Mouse (Mus musculus) forebrain, embryonic 16.5 days (tissue): ENCODE data around the gene Serp2. TPM values are rescaled to one million over a fixed set of nuclear protein-coding genes. Genes with fewer than 3 reads are reported as not detected.

ENCODE experiments used
- ATAC-seq: fragments of 200-750 bp; cut with Nextera tagmentation; 2 replicates; pipeline ENCODE4 v1.8.0; 2017; ENCODE audit warnings: mild to moderate bottlenecking, moderate library complexity
- H3K27ac ChIP-seq: fragments of 300-500 bp; sonication (generic); 2 replicates; pipeline ENCODE4 v1.5.1; 2014; ENCODE audit warnings: low read length, control low read depth
- H3K27me3 ChIP-seq: fragments of 300-500 bp; sonication (generic); replicated peaks from 2 replicates; pipeline ENCODE4 v1.6.1; 2014; ENCODE audit warnings: low read length; ENCODE audit not compliant: control insufficient read depth, insufficient read depth
- H3K36me3 ChIP-seq: fragments of 300-500 bp; sonication (generic); 2 replicates; pipeline ENCODE4 v1.6.1; 2014; ENCODE audit not compliant: control insufficient read depth, insufficient read depth
- H3K4me1 ChIP-seq: fragments of 300-500 bp; sonication (generic); replicated peaks from 2 replicates; pipeline ENCODE4 v1.6.1; 2014; ENCODE audit warnings: low read length; ENCODE audit not compliant: control insufficient read depth, insufficient read depth
- H3K4me2 ChIP-seq: fragments of 300-500 bp; sonication (generic); 2 replicates; pipeline ENCODE4 v1.6.1; 2014; ENCODE audit warnings: mild to moderate bottlenecking, low read length, control low read depth
- H3K4me3 ChIP-seq: fragments of 300-500 bp; sonication (generic); replicated peaks from 2 replicates; pipeline ENCODE4 v1.5.1; 2014; ENCODE audit warnings: mild to moderate bottlenecking, low read length, control low read depth
- H3K9ac ChIP-seq: fragments of 300-500 bp; sonication (generic); replicated peaks from 2 replicates; pipeline ENCODE4 v1.6.1; 2014; ENCODE audit warnings: low read depth, low read length, control low read depth
- H3K9me3 ChIP-seq: fragments of 300-500 bp; sonication (generic); 2 replicates; pipeline ENCODE4 v1.6.1; 2016; ENCODE audit warnings: low read length; ENCODE audit not compliant: control insufficient read depth
- WGBS: fragments of 180-500 bp; shearing (Covaris S2); extraction: QIAGEN DNeasy Blood & Tissue Kit; methylation state at CpG from one replicate; pipeline ENCODE4 v1.1.7; 2014; 5-methylcytosine and 5-hydroxymethylcytosine counted together
- polyA plus RNA-seq: library from polyadenylated mRNA; unstranded; fragments of >200 nt; fragmentation: Nextera tagmentation; extraction: Ambion mirVana; gene quantifications from 2 replicates; pipeline ENCODE4 v1.2.1, GENCODE M21; 2015

The Serp2 gene
- polyA plus RNA-seq, 1 experiment from 2014 or later: 163 TPM

DNA sequence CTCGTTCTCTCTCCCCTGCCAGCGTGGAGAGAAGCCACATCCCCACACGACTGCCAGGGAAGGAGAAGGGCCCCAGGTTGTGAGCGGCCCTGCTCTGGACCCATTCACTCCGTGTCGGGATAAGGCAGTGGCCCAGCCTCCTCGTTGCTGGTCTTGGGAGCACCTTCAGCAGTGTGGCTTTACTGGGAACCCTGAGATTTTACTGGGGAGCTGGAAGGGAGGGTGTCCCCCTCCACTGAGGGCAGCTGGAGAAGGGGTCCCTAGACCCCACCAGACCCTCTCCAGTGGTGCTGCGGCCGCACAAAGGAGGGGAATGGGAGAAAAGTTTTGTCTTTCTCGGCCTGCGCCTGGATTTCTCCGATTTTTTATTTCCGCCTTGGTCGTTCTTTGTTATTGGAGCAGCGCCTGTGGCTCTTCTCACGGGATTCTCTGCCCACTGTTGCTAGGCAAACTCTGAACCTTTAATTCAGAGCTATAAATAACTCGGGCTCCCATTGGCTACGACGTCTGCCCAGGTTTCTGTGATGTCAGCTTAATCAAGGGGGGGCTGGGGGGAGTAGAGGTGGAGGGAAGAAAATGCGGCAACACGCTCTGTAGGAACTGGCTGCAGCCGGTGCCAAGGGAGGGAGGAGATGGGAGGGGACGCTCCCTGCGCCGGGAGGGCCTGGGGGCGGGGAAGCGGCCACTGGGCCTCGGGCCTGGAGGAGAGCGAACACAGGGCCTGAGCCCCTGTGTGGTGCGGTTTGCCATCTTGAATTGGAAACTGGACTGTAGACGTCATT, 51.1 kb downstream of the Serp2 start:
- peak overlapping the region; percentile 99 for H3K27ac ChIP-seq
- H3K27me3 ChIP-seq: no peaks in the 10 kb centered on the region
- peak overlapping the region; percentile 69 for H3K4me3 ChIP-seq
- peak; percentile 73 for ATAC-seq
- H3K36me3 ChIP-seq: peaks cover 4% of the 10 kb centered on the region
- under 1% methylated on average over 31 of the region's 31 CpGs for WGBS
- peak overlapping the region; percentile 92 for H3K9ac ChIP-seq
- no peaks in the 10 kb centered on the region for H3K9me3 ChIP-seq
- peak overlapping the region; percentile 89 for H3K4me2 ChIP-seq
- peaks cover 25% of the 10 kb centered on the region for H3K4me1 ChIP-seq

DNA sequence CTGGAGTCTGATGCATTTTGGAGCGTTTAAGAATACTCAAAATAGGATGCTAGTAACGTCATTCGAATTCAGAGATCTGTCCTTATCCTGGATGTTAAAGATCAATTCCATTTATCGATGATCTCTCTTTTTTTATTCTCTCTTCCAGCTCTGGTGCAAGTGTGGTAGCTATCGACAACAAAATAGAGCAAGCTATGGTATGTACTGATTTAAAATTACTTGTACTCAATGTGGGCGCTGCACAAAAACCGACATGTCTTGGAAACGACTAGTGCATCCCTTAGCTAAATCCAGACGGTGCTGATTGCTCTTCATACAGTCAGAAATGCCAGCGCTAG, 51.6 kb downstream of the Serp2 start:
- peak overlapping the region; percentile 92 for H3K9ac ChIP-seq
- H3K4me1 ChIP-seq: peaks cover 26% of the 10 kb centered on the region
- H3K27me3 ChIP-seq: no peaks in the 10 kb centered on the region
- no peaks in the 10 kb centered on the region for H3K9me3 ChIP-seq
- no peaks in the 10 kb centered on the region for H3K36me3 ChIP-seq
- peak overlapping the region; percentile 69 for H3K4me3 ChIP-seq
- ATAC-seq: no peak
- peak overlapping the region; percentile 99 for H3K27ac ChIP-seq
- WGBS: under 1% methylated on average over 10 of the region's 10 CpGs
- H3K4me2 ChIP-seq: peak overlapping the region; percentile 89

DNA sequence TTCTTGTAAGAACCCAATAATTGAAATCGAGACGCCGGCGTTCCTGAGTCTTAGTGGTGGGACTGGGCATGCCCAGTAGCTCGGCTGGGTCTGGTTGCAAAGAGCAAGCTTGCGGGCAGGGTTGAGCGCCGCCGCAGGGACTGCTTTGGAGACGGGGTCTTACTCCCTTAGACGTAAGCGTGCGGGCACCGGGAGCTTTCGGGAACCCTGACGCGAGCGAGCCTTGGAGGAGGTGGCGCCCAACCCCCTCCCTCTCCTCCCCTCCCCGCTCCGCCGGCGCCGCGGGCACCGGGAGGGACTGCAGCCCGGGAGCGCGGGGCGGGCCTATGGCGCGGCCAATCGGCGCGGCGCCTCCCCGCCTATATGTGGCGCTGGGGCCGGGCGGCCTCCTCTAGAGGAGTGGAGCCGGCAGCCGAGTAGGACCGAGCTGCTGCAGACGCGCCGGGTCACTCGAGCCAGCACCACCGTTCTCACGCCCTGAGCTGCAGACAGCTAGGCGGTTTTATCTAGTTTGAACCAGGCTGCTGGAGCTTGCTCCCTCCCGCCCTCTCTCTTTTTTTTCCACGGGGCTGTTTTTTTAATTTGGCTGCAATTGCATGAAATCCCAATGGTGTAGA, 52.5 kb downstream of the Serp2 start:
- under 1% methylated on average over 51 of the region's 52 CpGs for WGBS
- H3K27ac ChIP-seq: peak overlapping the region; percentile 99
- peak overlapping the region; percentile 92 for H3K9ac ChIP-seq
- H3K27me3 ChIP-seq: no peaks in the 10 kb centered on the region
- no peaks in the 10 kb centered on the region for H3K9me3 ChIP-seq
- peak; percentile 94 for ATAC-seq
- H3K4me1 ChIP-seq: peaks cover 28% of the 10 kb centered on the region
- no peaks in the 10 kb centered on the region for H3K36me3 ChIP-seq
- peak overlapping the region; percentile 69 for H3K4me3 ChIP-seq
- H3K4me2 ChIP-seq: peak overlapping the region; percentile 89

DNA sequence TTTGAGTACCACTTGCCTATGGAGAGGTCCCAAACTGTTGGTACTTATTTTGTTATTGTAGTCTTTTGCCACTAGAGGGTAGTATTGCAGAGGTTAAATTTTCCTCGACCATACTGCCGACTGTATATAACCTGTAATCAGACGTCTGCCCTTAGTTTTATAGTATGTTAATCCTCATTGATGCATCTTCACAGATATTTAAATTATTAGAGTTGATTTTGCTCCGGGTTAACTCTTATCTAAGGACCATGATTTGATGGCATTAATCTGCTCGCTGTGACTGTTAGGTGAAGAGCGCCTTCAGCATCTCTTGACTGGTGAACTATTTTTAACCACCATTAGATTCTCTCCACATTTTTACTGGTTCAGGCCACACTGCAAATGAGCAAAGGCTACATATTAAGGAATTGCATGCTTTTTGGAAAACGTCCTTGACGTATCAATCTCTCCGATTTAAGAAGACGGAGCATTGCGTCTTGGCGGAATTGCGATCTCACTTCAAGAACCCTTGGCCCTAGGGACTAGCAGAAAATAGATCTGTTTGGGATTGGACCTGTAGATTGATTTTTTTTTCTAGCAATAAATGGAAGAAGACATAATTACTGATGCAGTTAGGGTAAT, 53.3 kb downstream of the Serp2 start:
- H3K9ac ChIP-seq: peak overlapping the region; percentile 92
- H3K4me3 ChIP-seq: peak overlapping the region; percentile 69
- ATAC-seq: no peak
- H3K27ac ChIP-seq: peak overlapping the region; percentile 99
- H3K4me1 ChIP-seq: peaks cover 28% of the 10 kb centered on the region
- H3K9me3 ChIP-seq: no peaks in the 10 kb centered on the region
- 6% methylated on average over 13 of the region's 13 CpGs for WGBS
- H3K4me2 ChIP-seq: peak overlapping the region; percentile 89
- H3K27me3 ChIP-seq: no peaks in the 10 kb centered on the region
- no peaks in the 10 kb centered on the region for H3K36me3 ChIP-seq

DNA sequence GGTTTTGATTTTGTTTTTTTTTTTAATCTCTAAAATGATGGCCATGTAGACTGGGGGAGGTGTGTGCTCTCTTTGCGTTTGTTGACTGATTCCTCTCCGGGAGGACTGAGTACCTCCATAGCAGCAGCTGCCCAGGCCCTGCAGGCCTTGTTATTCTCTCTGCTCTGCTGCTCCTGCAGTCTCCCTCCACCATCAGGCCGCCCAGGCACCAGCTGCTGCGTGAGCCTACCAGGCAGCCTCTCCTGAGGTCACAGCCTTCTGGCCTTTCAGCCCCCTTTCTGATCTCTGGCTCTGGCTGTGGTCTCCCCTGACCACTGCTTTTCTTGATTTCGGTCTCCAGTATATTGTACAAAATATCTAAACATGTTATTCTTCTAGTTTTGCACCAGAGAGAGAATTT, 56.7 kb downstream of the Serp2 start:
- H3K4me1 ChIP-seq: peaks cover 17% of the 10 kb centered on the region
- ATAC-seq: no peak
- WGBS: 49% methylated on average over 5 of the region's 5 CpGs
- H3K27me3 ChIP-seq: no peaks in the 10 kb centered on the region
- H3K36me3 ChIP-seq: no peaks in the 10 kb centered on the region
- no peak overlapping the region for H3K4me2 ChIP-seq
- H3K9me3 ChIP-seq: no peaks in the 10 kb centered on the region
- H3K4me3 ChIP-seq: no peak overlapping the region
- H3K27ac ChIP-seq: no peak overlapping the region
- no peak overlapping the region for H3K9ac ChIP-seq

DNA sequence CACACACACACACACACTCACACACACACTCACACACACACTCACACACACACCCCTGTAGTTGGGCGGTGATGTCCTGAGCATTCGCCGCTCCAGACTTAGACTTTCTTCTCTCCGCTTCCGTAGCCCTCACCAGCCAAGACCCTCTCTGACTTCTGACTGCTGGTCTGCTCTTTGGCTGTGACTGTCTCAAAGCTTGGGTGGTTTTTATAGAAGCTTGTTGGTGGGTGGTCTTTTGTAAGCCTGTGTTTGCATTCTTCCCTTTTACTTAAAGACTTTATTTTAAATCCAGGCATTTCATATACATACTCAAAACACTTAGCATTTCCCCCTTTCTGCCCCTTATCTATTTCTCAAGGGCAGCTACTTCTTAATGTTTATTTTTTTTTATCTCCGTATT, 57.2 kb downstream of the Serp2 start:
- no peak overlapping the region for H3K9ac ChIP-seq
- no peaks in the 10 kb centered on the region for H3K9me3 ChIP-seq
- no peak overlapping the region for H3K4me2 ChIP-seq
- H3K27me3 ChIP-seq: no peaks in the 10 kb centered on the region
- peaks cover 17% of the 10 kb centered on the region for H3K4me1 ChIP-seq
- no peak overlapping the region for H3K4me3 ChIP-seq
- no peak overlapping the region for H3K27ac ChIP-seq
- H3K36me3 ChIP-seq: no peaks in the 10 kb centered on the region
- ATAC-seq: no peak
- WGBS: 85% methylated on average over 6 of the region's 6 CpGs

DNA sequence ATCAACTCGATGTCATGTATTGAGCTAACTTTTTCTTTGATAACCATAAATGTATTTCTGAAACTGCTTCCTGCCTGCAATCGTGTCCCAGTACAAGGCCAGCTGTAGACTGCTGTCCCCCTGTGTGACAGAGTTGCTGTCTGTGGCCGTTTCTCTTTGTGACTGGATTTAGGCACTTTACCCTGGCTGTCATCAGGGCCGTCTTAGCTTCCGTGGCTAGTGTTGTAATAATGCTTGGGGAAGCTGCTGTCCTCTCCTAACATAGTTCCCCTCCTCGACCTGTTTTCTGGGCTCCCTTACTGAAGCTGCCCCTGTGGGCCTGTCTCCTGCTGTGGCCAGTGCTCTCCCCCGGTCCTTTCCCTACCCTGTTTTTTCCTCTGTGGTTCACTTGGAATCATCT, 58.5 kb downstream of the Serp2 start:
- H3K27ac ChIP-seq: no peak overlapping the region
- 57% methylated on average over 7 of the region's 7 CpGs for WGBS

DNA sequence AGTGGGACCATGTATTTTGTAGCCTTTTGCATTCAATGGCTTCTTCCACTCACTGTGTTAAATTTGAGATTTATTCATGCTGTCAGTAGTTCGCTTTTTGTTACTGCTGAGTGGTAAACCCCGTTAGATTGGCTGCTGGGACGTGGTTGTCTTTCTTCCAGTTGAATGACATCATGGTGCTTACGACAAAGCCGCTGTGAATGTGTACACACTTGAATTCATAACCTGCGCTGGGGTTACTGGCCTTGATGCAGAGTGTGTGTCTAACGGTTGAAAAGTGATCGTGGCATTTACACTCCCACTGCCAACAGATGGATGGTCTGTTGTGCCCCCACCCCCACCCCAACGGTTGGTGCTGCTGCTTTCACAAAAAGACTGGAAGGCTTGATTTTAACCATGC, 59.5 kb downstream of the Serp2 start:
- ATAC-seq: peak; percentile 24; the same call in 1 of the 2 replicates
- Histone ChIP-seq H3K36me3 (0 out of 2 replicates have a peak, but pooled peaks cover 4% of the 10 kb centered on the region), H3K4me3 (no peak overlapping the region), H3K4me1 (peaks cover 13% of the 10 kb centered on the region), H3K4me2 (no peak overlapping the region), H3K27ac (no peak overlapping the region), H3K27me3 (no peaks in the 10 kb centered on the region), H3K9ac (no peak overlapping the region), H3K9me3 (no peaks in the 10 kb centered on the region)
- WGBS: 25% methylated on average over 9 of the region's 9 CpGs

More for the DNA sequence above, 58.5 kb downstream of the Serp2 start:
- H3K9me3 ChIP-seq: no peaks in the 10 kb centered on the region
- H3K9ac ChIP-seq: no peak overlapping the region
- H3K4me2 ChIP-seq: no peak overlapping the region
- peaks cover 13% of the 10 kb centered on the region for H3K4me1 ChIP-seq
- no peak overlapping the region for H3K4me3 ChIP-seq
- no peak for ATAC-seq
- H3K36me3 ChIP-seq: 0 out of 2 replicates have a peak, but pooled peaks cover 4% of the 10 kb centered on the region
- H3K27me3 ChIP-seq: no peaks in the 10 kb centered on the region

DNA sequence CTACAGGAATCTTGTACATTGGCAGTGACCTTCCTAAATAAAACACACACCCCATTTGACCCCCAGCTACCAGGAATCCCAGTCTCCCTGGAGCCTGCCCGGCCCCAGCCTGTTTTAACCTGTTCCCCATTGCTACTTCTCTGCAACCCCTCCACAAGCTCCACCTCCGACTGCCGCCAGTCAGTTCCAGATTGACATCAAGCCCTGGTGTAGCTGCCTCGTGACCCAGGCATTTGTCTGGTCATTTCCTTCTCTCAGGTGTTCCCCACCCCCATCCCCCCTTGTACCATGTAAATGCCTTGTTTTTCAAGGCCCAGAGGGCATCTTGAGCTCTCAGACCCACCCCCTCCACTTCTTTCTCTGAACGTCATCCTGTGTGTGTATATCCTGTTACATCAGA, 61.7 kb downstream of the Serp2 start:
- Histone ChIP-seq H3K9ac (no peak overlapping the region), H3K27ac (no peak overlapping the region), H3K9me3 (no peaks in the 10 kb centered on the region), H3K27me3 (no peaks in the 10 kb centered on the region), H3K4me1 (peaks cover 12% of the 10 kb centered on the region), H3K4me2 (no peak overlapping the region), H3K4me3 (no peak overlapping the region), H3K36me3 (0 out of 2 replicates have a peak, but pooled peaks cover 4% of the 10 kb centered on the region)
- WGBS: 72% methylated on average over 5 of the region's 5 CpGs
- ATAC-seq: no peak
